Comparison of ENCODE assay signal across 25 mouse cellular contexts in the genomic region with DNA sequence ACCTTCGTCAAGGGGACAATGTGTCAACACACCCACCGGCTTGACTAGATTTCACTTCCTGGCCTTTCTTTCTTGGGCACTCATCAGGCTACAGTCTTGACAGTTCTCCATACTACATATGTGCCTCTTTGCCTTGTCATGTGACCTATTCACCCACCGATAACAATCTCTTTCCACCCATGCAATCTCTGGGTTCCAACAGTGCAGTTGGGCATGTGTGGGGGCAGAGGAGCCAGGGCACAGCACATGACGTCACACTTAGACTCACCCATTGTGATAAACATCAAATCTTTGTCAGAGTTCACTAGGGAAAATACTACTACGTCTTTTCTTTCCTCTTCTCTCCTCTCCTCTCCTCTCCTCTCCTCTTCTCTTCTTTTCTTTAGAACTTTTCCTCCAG.
DNase-seq lines count a peak whose midpoint lies in the region; ATAC-seq and TF ChIP-seq lines count a peak whose summit lies in the region.
"Had no signal": no experiment of that assay in that cellular context is flagged by ENCODE, and none has a peak within 500 bp of the region (broad histone marks: within the 10 kb centered on the region; RNA-seq: fewer than 3 reads in every experiment).

No protein-coding gene starts in this region.

- H3K4me3 ChIP-seq in hindbrain, postnatal 0 days (ENCODE audit: low read length), result no peak overlapping the region
- no peak overlapping the region for H3K4me3 ChIP-seq in forebrain, embryonic 13.5 days
- H3K4me3 ChIP-seq: forebrain, embryonic 10.5 days; gastrocnemius, adult 2 months; heart, adult 2 months; heart, embryonic 10.5 days; hindbrain, embryonic 12.5 days; hindbrain, embryonic 15.5 days had no signal

- no peaks in the 10 kb centered on the region for H3K27me3 ChIP-seq in hindbrain, postnatal 0 days (ENCODE audit: insufficient read depth, low read length)
- no peaks in the 10 kb centered on the region for H3K27me3 ChIP-seq in forebrain, embryonic 13.5 days
- H3K27me3 ChIP-seq: hindbrain, embryonic 12.5 days; hindbrain, embryonic 15.5 days had no signal

- H3K9ac ChIP-seq in hindbrain, postnatal 0 days (replicated peaks; ENCODE audit: low read length), result no peak overlapping the region
- H3K9ac ChIP-seq in forebrain, embryonic 13.5 days, result no peak overlapping the region
- H3K9ac ChIP-seq: forebrain, postnatal 0 days; hindbrain, embryonic 12.5 days; hindbrain, embryonic 15.5 days had no signal

- H3K36me3 ChIP-seq in hindbrain, postnatal 0 days (ENCODE audit: insufficient read depth, low read length), result no peaks in the 10 kb centered on the region
- no peaks in the 10 kb centered on the region for H3K36me3 ChIP-seq in forebrain, embryonic 13.5 days (ENCODE audit: poor library complexity, severe bottlenecking)
- H3K36me3 ChIP-seq: forebrain, embryonic 10.5 days; G1E; heart, embryonic 10.5 days; hindbrain, embryonic 12.5 days; hindbrain, embryonic 15.5 days had no signal

- WGBS in hindbrain, postnatal 0 days, result 90% methylated on average over 5 of the region's 5 CpGs
- WGBS in forebrain, embryonic 13.5 days, result 91% methylated on average over 5 of the region's 5 CpGs

- no peaks in the 10 kb centered on the region for H3K9me3 ChIP-seq in hindbrain, postnatal 0 days (ENCODE audit: low read length)
- no peaks in the 10 kb centered on the region for H3K9me3 ChIP-seq in forebrain, embryonic 13.5 days (replicated peaks)
- H3K9me3 ChIP-seq: forebrain, embryonic 10.5 days; heart, embryonic 10.5 days; hindbrain, embryonic 12.5 days; hindbrain, embryonic 15.5 days had no signal

- no peak for TF ChIP-seq CTCF in hindbrain, postnatal 0 days (IDR thresholded peaks at IDR 0.05; ENCODE audit: low read depth)

- H3K4me2 ChIP-seq in hindbrain, postnatal 0 days (ENCODE audit: low read depth, low read length), result no peak overlapping the region
- no peak overlapping the region for H3K4me2 ChIP-seq in forebrain, embryonic 13.5 days
- H3K4me2 ChIP-seq: hindbrain, embryonic 12.5 days; hindbrain, embryonic 15.5 days had no signal

- no peak overlapping the region for H3K27ac ChIP-seq in hindbrain, postnatal 0 days
- no peak overlapping the region for H3K27ac ChIP-seq in forebrain, embryonic 13.5 days
- H3K27ac ChIP-seq: forebrain, embryonic 10.5 days; gastrocnemius, adult 2 months; heart, adult 2 months; heart, embryonic 10.5 days; hindbrain, embryonic 12.5 days; hindbrain, embryonic 15.5 days had no signal

- DNase-seq in thymus, postnatal 14 days, result peak; percentile 26
- no peak for DNase-seq in thymus, postnatal 25 days
- DNase-seq in T-cell, adult 2 months (ENCODE audit: low spot score), result peak; percentile 39
- no peak for DNase-seq in hindbrain, postnatal 0 days (ENCODE audit: low spot score)
- DNase-seq in adipocyte (ENCODE audit: low spot score), result no peak
- DNase-seq: adrenal gland, postnatal 10 days; adrenal gland, postnatal 36 days; B cell, adult 2 months; cerebellum, adult 18-20 months; cerebellum, adult 9-10 months; cerebellum, postnatal 14 days; forebrain, postnatal 0 days; gastrocnemius, adult 2 months; gastrocnemius, postnatal 14 days; heart, adult 2 months had no signal

- ATAC-seq in inflammation-experienced regulatory T-cells, adult 6 months, result peak; percentile 69
- no peak for ATAC-seq in hindbrain, postnatal 0 days
- ATAC-seq in forebrain, embryonic 13.5 days, result no peak
- ATAC-seq: forebrain, embryonic 14.5 days; forebrain, postnatal 0 days; intestine, postnatal 0 days; Patski had no signal

- H3K4me1 ChIP-seq in hindbrain, postnatal 0 days (ENCODE audit: insufficient read depth, low read length), result 0 out of 2 replicates have a peak, but pooled peaks cover 5% of the 10 kb centered on the region
- H3K4me1 ChIP-seq in forebrain, embryonic 13.5 days, result peaks cover 11% of the 10 kb centered on the region
- H3K4me1 ChIP-seq: hindbrain, embryonic 12.5 days had no signal

Comparison
In these comparisons a context has a peak if more than half of its experiments do, and no peak if none do; other contexts are left out.
1. DNase-seq: peak in thymus, postnatal 14 days (single experiment) and T-cell, adult 2 months (single experiment); none in thymus, postnatal 25 days (single experiment), hindbrain, postnatal 0 days (single experiment) and adipocyte (single experiment).